Mouse (Mus musculus) hematopoietic stem cell, adult 5-6 weeks (primary cell): ENCODE results near the gene Larp1. TPM values are rescaled to one million over a fixed set of nuclear protein-coding genes. Genes with fewer than 3 reads are reported as not detected.
"Not testable (repeated sequence)": the region's sequence is repeated elsewhere in the genome, so short reads cannot be mapped to it uniquely, and the experiment has no call there.

ENCODE experiments used
- ATAC-seq, 2 experiments: fragments of 125-278 bp in 1 of 2; replicated peaks in 1 of 2; 2 replicates each; pipeline ENCODE4 v1.8.0; 2016 to 2017; ENCODE audit warnings: inconsistent platforms in 2 of 2, mild to moderate bottlenecking in 2 of 2, moderate number of reproducible peaks in 2 of 2, low read depth in 1 of 2, moderate TSS enrichment in 1 of 2; ENCODE audit not compliant: low FRiP score in 2 of 2, poor library complexity in 2 of 2, severe bottlenecking in 2 of 2, insufficient read depth in 1 of 2, low TSS enrichment in 1 of 2
- total RNA-seq: library from RNA; stranded (forward); fragments of 172-1452, 232-1000 nt; gene quantifications from 2 replicates; pipeline ENCODE4 v1.2.3, GENCODE M21; 2017

Gene Larp1
- total RNA-seq, 1 experiment from 2014 or later: 55.1 TPM

DNA sequence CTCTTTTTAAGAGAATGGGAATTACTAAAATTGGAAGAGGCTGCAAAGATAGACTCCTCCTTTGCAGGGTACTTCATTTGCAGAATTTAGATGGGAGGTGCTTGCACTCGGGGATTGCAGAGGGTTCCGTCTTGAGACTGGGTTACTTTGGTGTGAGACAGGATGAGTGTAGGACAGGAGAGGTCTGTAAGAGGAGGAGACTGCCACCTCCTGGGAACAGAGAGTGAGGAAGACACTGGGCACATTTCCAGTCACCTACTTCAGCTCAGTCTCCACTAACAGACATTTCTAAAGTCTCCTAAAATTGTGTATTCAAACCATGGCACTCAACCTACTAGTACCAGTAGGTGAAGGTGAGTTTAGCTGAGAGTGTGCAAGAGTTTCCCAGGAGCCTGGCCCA lies 9.4 kb downstream of the Larp1 start:
- ATAC-seq: no peak

DNA sequence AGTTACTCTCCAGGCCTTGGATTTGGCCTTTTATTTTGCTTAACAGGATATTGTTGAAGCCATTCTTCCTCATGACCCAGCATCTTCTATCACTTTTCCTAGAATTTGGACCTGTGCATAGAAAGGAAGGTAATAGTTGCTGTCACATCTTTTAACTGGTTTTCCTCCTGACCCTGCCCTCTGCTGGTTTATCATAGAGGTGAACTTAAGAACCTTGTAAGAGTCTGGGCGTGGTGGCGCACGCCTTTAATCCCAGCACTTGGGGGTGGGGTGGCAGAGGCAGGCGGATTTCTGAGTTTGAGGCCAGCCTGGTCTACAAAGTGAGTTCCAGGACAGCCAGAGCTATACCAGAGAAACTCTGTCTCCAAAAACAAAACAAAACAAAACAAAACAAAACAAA lies 9.8 kb downstream of the Larp1 start:
- no peak for ATAC-seq

DNA sequence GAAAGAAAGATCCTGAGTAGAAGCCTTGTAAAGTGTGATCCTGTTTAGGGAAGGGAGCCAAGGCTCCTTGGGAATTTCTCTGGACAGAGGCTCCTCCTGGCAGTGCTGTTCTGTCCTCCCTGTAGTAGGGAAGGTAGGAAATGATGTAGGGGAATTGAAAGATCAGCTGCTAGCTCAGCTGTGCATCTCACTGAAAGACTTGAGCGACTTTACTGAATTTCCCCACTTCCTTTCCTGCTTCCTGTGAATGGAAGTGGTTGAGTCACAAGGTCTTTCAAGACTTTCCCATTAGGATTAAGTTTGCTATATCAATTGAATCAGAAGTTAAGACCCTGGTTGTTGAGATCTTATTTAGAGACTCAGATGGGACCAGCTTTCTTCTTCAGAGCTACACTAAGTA lies 12.2 kb downstream of the Larp1 start:
- ATAC-seq: no peak

DNA sequence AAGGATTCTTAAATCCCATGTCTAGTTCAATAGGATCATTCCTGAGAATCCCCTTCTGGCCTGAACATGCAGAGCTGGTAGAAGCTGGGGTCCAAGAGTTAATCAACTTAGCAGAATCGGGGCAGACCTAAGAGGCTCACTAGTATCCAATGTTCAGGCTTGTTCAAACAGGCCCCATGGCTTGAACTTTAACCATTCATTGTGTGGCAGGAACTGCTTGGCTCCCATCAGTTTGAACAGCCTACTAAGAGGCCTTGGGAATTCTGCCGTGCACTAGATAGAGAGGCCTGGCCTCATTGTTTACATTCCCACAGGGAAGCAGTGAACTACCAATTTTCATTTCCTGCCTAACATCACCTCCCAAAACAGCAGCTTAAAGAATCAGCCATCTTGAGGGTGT lies 12.8 kb downstream of the Larp1 start:
- no peak for ATAC-seq

DNA sequence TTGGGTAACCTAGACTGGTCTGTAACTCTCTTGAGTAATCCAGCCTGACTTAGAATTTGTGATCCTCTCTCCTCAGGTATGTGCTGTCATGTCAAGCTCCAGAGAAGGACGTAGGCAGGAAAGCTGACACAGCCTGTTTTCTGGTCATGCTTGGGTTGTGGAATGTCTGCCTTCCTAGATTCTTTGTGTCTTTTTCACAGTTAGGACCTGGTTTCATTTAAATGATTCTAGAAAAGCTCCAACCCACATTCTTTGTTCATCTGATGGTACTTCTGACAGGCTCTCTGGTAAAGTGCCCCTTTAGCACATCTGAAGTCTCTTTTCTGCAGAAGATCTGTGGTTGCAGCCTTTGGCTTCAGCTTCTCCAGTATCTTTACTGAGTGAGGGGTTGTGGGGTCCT lies 15.4 kb downstream of the Larp1 start:
- ATAC-seq: no peak

DNA sequence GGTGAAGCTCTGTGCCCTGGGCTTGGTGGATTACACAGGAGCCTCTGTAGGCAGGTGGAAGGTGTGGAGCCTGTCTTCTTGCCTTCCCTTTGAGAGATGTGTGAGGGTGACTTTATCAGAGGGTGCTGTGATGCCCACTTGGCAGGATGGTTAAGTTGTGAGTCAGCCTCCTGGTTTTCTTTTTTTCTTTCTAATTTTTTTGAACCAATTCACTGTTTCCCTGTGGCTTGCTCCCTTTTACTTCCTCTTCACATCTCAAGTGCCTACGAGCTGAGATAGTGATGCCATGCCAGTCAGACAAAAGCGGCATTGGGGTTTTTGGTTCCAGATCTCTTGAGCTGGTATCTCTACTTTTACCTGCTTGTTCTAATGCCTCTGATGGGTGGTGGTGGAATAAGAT lies 15.8 kb downstream of the Larp1 start:
- peak in 1 of 2 experiments; percentile 31; a peak in 1 of 4 replicates for ATAC-seq

DNA sequence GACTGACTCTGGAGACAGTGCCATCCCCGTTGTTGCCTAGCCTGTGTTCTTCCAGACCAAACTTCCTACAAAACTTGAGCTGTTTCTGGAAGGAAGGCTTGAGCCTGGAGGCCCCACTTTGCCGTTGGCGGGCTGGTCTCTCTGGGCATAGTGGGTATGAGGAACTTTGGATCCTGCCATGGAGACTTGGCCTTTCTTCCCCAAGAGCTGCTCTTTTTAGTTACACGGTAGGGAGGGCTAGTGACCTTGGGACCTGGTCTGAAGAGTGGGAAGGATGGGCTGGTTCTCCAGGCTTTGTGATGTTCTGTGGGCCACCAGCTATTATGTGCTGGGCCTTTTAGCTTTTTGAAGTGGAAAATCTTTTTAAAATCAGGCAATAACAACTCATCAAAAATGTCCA lies 17.0 kb downstream of the Larp1 start:
- ATAC-seq: no peak

DNA sequence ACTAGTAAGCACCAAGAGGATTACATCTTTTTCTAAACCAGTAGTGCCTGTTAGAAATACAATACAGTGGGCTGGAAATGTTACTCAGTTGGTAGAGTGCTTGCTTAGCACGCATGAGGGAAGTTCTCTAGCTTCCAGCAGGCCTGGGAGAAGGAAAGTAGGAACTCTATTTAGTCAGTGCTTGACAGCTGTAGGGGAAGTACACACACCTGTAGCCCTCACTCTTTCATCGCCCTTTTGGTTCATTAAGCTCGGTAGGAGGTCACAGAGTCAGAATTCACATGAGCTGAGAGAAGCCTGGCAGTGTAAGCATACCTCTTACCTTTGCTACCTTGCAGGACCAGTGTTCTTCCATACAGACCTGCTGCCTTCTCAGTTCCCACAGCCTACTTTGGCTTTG lies 17.5 kb downstream of the Larp1 start:
- no peak for ATAC-seq

DNA sequence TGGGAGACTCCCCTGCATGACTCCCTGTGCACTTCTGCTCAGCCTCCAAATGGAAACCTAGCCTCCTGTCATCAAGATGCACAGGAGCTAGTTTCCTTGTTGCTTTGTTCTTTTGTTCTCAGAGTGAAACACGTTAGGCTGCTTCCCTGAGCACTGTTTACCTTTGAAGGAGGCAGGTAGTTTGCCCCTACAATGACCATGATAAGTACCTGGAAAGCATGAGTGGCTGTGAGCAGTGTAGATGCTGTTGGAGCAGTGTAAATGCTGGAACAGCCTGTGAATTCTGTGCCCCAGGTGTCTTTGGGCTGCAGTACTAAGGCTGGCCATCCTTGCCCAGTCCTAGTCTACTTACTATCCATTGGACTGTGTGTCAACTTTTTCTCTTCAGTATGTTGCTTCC lies 18.0 kb downstream of the Larp1 start:
- ATAC-seq: no peak

DNA sequence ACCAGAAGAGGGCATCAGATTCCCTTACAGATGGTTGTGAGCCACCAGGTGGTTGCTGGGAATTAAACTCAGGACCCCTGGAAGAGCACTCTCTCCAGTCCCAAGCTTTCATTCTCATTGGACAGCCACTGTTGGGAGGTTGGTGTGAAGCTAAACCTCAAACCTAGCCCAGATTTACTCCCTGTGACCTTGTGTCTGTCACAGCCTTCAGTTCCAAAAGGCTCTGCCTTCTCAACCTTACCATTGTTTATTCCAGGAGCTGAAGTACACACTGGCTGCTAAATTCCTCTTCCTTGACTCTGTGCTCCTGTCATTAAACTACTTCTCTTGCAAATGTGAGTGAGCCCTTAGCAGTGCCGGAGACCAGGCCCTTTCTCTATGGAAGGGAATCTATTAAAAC lies 20.1 kb downstream of the Larp1 start:
- no peak for ATAC-seq

DNA sequence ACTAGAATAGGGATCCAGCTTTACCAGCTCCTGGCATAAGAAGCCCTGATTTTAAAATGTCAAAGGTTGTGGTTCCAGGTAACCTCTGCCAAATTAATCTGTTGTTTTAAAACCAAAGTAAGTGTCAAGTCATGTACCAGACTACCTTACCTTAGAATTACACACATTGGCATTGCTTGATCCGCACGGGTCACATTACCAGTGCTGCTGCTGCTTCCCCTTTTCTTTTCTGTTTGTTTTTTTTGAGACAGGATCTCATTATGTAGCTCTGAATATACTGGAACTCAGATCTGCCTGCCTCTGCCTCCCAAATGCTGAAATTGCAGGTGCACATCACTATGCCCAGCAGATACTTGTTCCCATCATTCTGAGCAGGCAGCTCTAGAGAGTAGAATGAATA lies 21.0 kb downstream of the Larp1 start:
- peak; percentile 36 to 46 for ATAC-seq

DNA sequence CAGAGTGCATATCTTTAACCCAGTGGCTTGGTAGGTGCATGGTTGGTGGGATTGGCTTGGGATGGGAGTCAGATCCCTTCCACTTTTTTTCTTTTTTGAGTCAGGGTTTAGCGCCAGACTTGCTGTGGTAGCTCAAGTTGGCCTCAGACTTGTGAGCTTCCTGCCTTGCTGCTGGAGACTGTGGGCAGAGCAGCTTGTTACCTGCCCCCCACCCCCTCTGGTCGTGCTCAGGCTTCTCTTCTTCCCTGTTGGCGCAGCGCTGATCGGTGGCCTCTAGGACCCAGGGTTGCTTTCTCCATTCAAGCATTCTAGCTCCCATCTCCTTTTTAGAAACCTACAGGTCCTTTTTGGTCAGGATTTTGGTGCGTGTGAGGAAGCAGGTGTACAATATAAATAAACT lies 22.3 kb downstream of the Larp1 start:
- peak in 1 of 2 experiments; percentile 62; a peak in 1 of 4 replicates for ATAC-seq

DNA sequence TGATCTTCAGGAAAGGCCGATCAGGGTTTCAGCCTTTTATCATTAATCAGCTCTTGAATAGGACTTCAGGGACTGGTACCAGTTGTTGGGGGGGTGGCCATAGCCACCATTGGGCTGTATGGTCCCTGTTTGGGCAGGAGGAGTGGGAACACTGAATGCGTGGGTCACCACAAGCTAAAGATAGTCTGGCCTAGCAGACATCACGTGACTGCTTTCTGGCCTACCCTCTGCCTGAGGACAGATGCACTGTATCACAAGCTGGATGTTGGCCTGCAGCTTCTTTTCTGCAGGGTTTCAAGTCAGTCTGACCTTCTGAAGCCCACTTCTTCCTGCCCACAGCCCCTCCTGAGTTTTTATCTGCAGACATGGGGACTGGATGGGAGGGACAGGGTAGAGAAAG lies 24.8 kb downstream of the Larp1 start:
- no peak for ATAC-seq

DNA sequence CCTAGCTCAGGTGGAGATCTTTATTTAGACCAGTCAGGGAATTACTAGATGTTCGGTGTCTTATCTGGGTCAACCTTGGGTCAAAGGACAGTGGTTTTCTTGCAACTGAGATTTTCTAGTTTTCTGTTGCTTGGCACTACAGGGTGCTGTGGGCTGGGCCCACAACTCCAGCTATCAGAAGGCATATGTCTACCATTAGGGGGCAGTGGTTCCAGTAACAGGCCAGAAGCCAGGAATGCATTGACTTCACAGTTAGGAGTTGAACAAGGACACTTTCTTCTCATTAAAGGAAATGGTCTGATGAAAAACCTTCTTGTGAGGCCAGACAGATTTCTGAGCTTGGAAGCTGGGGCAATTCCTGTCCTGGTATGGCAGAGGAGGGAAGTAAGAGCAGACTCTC lies 30.2 kb downstream of the Larp1 start:
- ATAC-seq: peak; percentile 62 to 73; a peak in 2 of 4 replicates

DNA sequence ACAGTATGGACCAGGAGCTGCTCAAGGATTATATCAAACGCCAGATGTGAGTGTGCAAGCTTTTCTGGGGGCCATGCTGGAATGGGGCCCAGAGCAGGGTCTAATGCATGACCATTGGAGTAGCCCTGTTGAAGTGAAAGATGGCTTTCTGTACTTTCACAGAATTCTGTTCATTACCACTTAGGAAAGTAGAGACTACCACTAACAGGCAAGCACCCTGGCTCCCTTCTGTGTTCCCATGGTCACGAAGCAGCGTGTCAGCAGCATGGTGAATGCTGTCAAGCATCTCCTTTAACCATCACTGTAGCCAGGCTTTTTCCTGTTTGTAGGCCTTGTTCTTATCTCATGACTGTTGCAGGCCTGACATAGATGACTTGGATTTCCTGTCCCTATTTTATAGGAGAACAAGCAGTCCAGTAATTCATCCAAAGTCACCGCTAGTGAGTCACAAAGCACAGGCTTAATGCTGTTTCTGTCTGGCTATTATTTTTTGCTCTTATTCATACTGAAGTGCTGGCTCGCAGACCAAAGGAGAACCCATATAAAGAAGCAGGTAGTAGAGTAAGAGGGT lies 34.1 kb downstream of the Larp1 start:
- ATAC-seq: no peak

DNA sequence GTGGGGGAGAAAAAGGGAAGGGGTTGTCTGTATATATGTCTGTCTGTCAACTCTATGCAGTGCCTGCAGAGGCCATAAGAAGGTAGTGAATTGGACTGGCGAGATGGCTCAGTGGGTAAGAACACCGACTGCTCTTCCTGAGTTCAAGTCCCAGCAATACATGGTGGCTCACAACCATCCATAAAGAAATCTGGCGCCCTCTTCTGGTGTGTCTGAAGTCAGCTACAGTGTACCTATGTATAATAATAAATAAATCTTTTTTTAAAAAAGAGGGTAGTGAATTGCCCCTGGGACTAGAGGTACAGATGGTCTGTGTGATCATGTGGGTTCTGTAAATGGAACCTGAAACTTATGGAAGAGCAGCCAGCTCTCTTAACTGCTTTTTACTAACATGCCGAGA lies 37.6 kb downstream of the Larp1 start:
- no peak for ATAC-seq

DNA sequence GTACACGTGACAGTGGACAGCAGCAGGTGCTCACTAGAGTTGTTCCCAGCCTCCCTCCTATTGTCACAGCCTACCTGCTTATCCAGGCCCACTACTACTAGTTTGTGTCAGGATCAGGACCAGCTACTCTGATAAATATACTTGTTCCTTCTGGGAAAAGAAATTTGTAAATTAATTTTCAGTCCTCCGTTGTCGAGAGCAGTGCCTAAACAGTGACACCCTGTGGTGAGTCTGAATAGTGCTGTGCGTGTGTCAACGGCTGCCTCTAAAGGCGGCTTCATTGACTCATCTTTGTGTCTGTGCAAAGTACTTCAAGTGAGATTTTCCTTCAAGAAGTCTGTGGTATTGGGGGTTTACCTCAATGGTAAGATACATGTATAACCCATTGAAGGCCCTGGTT lies 48.6 kb downstream of the Larp1 start:
- ATAC-seq: peak; percentile 55 to 77

DNA sequence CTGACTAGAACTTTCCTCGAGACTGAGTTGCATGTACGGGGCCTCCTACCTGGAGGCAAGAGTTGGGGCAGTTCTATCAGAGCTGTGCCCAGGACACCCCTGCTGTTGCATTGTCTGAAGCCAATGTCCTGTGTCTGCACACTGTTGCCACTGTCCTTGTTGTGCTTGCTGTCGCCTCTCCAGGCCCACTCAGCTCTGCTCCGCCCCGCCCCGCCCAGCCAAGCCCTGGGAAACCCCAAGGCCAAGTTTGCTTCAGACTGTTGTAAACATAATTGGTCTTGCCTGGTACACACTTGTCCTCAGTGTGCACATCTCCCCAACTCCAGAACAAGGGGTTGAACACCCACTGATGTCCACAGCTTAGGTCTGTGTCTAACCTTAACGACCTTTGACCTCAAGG lies 50.9 kb downstream of the Larp1 start:
- not testable (repeated sequence) for ATAC-seq

DNA sequence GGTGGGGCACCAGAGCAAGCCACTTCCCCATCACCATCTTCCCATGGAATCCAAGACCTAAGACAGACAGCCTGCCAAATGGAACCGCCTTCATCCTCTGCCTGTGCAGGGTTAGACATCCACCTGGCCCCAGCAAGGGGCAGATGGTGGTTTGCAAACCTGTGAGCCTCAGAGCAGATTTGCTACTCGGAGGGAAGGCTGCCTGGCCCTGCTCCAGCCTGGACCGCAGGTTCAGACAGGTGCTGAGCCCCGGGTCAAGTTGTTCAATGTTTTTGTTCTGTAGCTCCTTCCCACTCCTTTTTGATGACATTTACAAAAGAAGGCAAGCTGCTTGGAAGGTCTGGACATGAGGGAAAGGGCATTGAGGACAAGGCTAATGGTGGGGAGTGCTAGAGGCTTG lies 52.4 kb downstream of the Larp1 start:
- ATAC-seq: not testable (repeated sequence)

DNA sequence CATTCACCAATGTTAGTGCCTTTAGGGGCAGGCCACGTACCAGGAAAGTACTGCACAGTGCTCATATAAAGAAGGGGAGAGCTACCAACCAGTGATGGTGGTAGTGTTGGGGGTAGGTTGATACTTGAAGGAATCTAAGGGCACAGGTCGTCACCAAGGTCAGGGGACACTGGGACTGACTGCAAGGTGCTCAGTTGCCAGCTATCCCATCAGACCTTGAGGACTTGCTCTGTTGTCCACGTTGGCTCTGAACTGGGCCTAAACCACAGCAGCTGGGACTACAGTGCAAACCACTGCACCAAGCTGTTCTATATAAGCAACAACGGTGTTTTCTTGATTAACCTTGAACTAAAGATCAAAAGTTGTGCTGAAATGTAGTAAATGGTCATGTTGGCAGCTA lies 53.7 kb downstream of the Larp1 start:
- no peak for ATAC-seq
